Mouse (Mus musculus) small intestine, adult 2 months (tissue): ENCODE data around the gene Tbc1d12. TPM values are rescaled to one million over a fixed set of nuclear protein-coding genes. Genes with fewer than 3 reads are reported as not detected.

Source experiments
- H3K27ac ChIP-seq: fragments of 200-500 bp; 2 replicates; pipeline ENCODE4 v1.5.1; 2012; ENCODE audit warnings: low read depth, low read length, control low read depth, inconsistent platforms; ENCODE audit not compliant: insufficient read depth
- H3K27me3 ChIP-seq: fragments of 200-500 bp; 2 replicates; pipeline ENCODE4 v1.6.1; 2012; ENCODE audit warnings: mild to moderate bottlenecking, moderate library complexity, low read length, inconsistent platforms; ENCODE audit not compliant: control insufficient read depth, insufficient read depth
- H3K36me3 ChIP-seq: fragments of 200-500 bp; 2 replicates; pipeline ENCODE4 v1.6.1; 2012; ENCODE audit warnings: mild to moderate bottlenecking, low read length, control low read depth, inconsistent platforms; ENCODE audit not compliant: control insufficient read depth, insufficient read depth
- H3K4me1 ChIP-seq: fragments of 200-500 bp; 2 replicates; pipeline ENCODE4 v1.6.1; 2012; ENCODE audit warnings: low read length, inconsistent platforms, mixed read lengths; ENCODE audit not compliant: control insufficient read depth, insufficient read depth, insufficient read length
- H3K4me3 ChIP-seq: fragments of 200-500 bp; 2 replicates; pipeline ENCODE4 v1.5.1; 2012; ENCODE audit warnings: low read depth, mild to moderate bottlenecking, control low read depth, inconsistent platforms, low read length, moderate library complexity
- CTCF ChIP-seq: fragments of 200-500 bp; IDR thresholded peaks from 2 replicates; pipeline ENCODE4 v1.5.1; 2012; ENCODE audit warnings: low read depth, mild to moderate bottlenecking, control low read depth, inconsistent platforms, low read length, moderate library complexity, mixed read lengths; ENCODE audit not compliant: insufficient replicate concordance, insufficient read length; ENCODE audit errors: extremely low read depth
- POLR2A ChIP-seq: fragments of 200-500 bp; IDR thresholded peaks from 2 replicates; pipeline ENCODE4 v1.6.1; 2012; ENCODE audit warnings: low read depth, mild to moderate bottlenecking, control low read depth, inconsistent platforms, low read length, moderate library complexity
- WGBS: fragments of 180-500 bp; shearing (Covaris S2); methylation state at CpG from one replicate; pipeline ENCODE4 v1.1.7; 2018; 5-methylcytosine and 5-hydroxymethylcytosine counted together
- polyA plus RNA-seq: library from polyadenylated mRNA; depleted of rRNA; stranded (reverse); fragments of >200 nt; gene quantifications from 2 replicates; pipeline ENCODE4 v1.2.3, GENCODE M21; 2012; rRNA removed

Tbc1d12 gene
- polyA plus RNA-seq, result 1.5 and 3.4 TPM in 2 replicates

GRCm38 (mm10) chr19:38836438-38837170, at the start of gene Tbc1d12:
TSS of gene Tbc1d12 (plus strand) at chr19:38836579.
- under 1% methylated on average over 98 of the region's 101 CpGs for WGBS
- peak within 1 kb of the TSS; percentile 98 for H3K4me3 ChIP-seq
- no peaks in the 10 kb centered on the region for H3K27me3 ChIP-seq
- TF ChIP-seq POLR2A (peak; percentile 57; the same call in 1 of the 2 replicates), CTCF (no peak)
- H3K36me3 ChIP-seq, result no peaks in the 10 kb centered on the region
- H3K4me1 ChIP-seq, result peaks cover 2% of the 10 kb centered on the region; the same call in 1 of the 2 replicates
- H3K27ac ChIP-seq, result peak within 1 kb of the TSS; percentile 75

- Histone ChIP-seq H3K27me3 (no peaks in the 10 kb centered on the region), H3K4me1 (no peaks in the 10 kb centered on the region), H3K27ac (no peak overlapping the region), H3K36me3 (peaks cover 23% of the 10 kb centered on the region), H3K4me3 (no peak overlapping the region)
- WGBS, result 91% methylated on average over 6 of the region's 6 CpGs
- TF ChIP-seq CTCF, result no peak
- no peak for TF ChIP-seq POLR2A
These were observed 48.6 kb upstream of the Tbc1d12 start for GRCm38 (mm10) chr19:38787756-38788155.

- no peaks in the 10 kb centered on the region for H3K4me1 ChIP-seq
- peaks cover 56% of the 10 kb centered on the region for H3K36me3 ChIP-seq
- H3K27me3 ChIP-seq, result no peaks in the 10 kb centered on the region
- H3K27ac ChIP-seq, result no peak overlapping the region
- H3K4me3 ChIP-seq, result no peak overlapping the region
- WGBS, result 93% methylated on average over 7 of the region's 7 CpGs
- TF ChIP-seq CTCF (no peak), POLR2A (no peak)
These were observed 42.8 kb upstream of the Tbc1d12 start for GRCm38 (mm10) chr19:38793563-38794045.

GRCm38 (mm10) chr19:38796546-38796945, 39.8 kb upstream of the Tbc1d12 start:
- no peak overlapping the region for H3K4me3 ChIP-seq
- 81% methylated on average over 5 of the region's 5 CpGs for WGBS
- H3K27ac ChIP-seq, result no peak overlapping the region
- peaks cover 58% of the 10 kb centered on the region for H3K36me3 ChIP-seq
- no peak for TF ChIP-seq CTCF
- TF ChIP-seq POLR2A, result no peak
- no peaks in the 10 kb centered on the region for H3K27me3 ChIP-seq
- no peaks in the 10 kb centered on the region for H3K4me1 ChIP-seq

- WGBS, result 89% methylated on average over 1 of the region's 1 CpGs
- Histone ChIP-seq H3K27ac (no peak overlapping the region), H3K36me3 (peaks cover 51% of the 10 kb centered on the region), H3K4me1 (no peaks in the 10 kb centered on the region), H3K27me3 (no peaks in the 10 kb centered on the region), H3K4me3 (no peak overlapping the region)
- TF ChIP-seq CTCF (no peak), POLR2A (no peak)
These were observed 38.1 kb upstream of the Tbc1d12 start for GRCm38 (mm10) chr19:38798291-38798690.

DNA sequence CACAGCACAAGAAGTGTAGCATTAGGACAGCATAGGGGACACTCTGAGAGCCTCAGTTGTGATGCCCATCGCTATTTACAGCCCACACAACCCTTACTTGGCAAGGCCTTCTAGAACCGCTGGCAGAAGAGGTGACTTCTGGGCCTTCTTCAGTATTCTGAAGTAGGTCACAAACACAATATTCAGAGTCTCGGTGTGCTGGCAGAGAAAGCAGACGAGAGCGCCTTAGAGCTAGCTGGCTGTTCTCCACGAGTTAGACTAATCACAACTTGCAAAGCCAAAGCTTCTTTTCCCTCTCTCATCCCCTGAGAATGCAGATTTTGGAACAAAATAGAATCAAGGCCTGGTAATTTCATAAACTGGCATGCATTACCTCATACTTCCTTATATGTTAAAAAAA, 37.6 kb upstream of the Tbc1d12 start:
- no peaks in the 10 kb centered on the region for H3K4me1 ChIP-seq
- no peaks in the 10 kb centered on the region for H3K27me3 ChIP-seq
- no peak overlapping the region for H3K27ac ChIP-seq
- WGBS, result 89% methylated on average over 6 of the region's 6 CpGs
- H3K4me3 ChIP-seq, result no peak overlapping the region
- no peak for TF ChIP-seq POLR2A
- TF ChIP-seq CTCF, result no peak
- peaks cover 47% of the 10 kb centered on the region for H3K36me3 ChIP-seq

DNA sequence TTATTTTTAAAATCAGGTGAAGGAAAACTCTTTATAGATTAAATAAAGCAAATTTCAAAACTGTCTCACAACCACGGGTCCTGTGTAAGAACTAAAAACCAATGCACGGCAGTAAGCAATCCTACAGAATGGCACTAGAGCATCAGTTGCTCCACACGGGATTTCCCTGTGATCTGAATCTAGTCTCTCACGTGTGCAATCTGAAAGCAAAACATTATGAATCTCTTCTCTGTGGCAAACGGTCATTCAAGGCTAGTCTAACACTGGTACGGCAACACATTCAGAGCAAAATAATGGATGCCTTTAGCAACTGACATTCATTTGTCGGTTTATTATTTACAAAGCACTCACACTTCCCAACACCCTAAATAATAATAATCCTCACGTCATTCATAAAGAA, 18.2 kb upstream of the Tbc1d12 start:
- Histone ChIP-seq H3K27me3 (peaks cover 2% of the 10 kb centered on the region; the same call in 1 of the 2 replicates), H3K4me1 (no peaks in the 10 kb centered on the region; the same call in 1 of the 2 replicates), H3K27ac (no peak overlapping the region), H3K36me3 (peaks cover 16% of the 10 kb centered on the region), H3K4me3 (no peak overlapping the region)
- TF ChIP-seq POLR2A, result no peak
- no peak for TF ChIP-seq CTCF
- WGBS, result 11% methylated on average over 8 of the region's 8 CpGs
